Mouse (Mus musculus) stomach, embryonic 16.5 days (tissue): ENCODE measurements around the gene Fam216a. TPM values are rescaled to one million over a fixed set of nuclear protein-coding genes. Genes with fewer than 3 reads are reported as not detected.
"Not testable (repeated sequence)": the region's sequence is repeated elsewhere in the genome, so short reads cannot be mapped to it uniquely, and the experiment has no call there.

Experiments
- ATAC-seq: fragments of 200-750 bp; cut with Nextera tagmentation; 2 replicates; pipeline ENCODE4 v1.8.0; 2017; ENCODE audit warnings: moderate number of reproducible peaks, moderate TSS enrichment; ENCODE audit not compliant: insufficient read depth, low FRiP score
- H3K27ac ChIP-seq: fragments of 300-500 bp; sonication (generic); 2 replicates; pipeline ENCODE4 v1.5.1; 2014; ENCODE audit warnings: low read length
- H3K27me3 ChIP-seq: fragments of 300-500 bp; sonication (generic); 2 replicates; pipeline ENCODE4 v1.6.1; 2014; ENCODE audit warnings: low read length, control low read depth, mixed read lengths; ENCODE audit not compliant: control insufficient read depth, insufficient read depth
- H3K36me3 ChIP-seq: fragments of 300-500 bp; sonication (generic); 2 replicates; pipeline ENCODE4 v1.6.1; 2014; ENCODE audit warnings: low read length; ENCODE audit not compliant: control insufficient read depth, insufficient read depth
- H3K4me1 ChIP-seq: fragments of 300-500 bp; sonication (generic); 2 replicates; pipeline ENCODE4 v1.6.1; 2014; ENCODE audit warnings: low read length, control low read depth, mixed read lengths; ENCODE audit not compliant: control insufficient read depth, insufficient read depth
- H3K4me2 ChIP-seq: fragments of 300-500 bp; sonication (generic); 2 replicates; pipeline ENCODE4 v1.6.1; 2014; ENCODE audit warnings: low read depth, low read length, mixed read lengths
- H3K4me3 ChIP-seq: fragments of 300-500 bp; sonication (generic); replicated peaks from 2 replicates; pipeline ENCODE4 v1.5.1; 2014; ENCODE audit warnings: mild to moderate bottlenecking, low read length
- H3K9ac ChIP-seq: fragments of 300-500 bp; sonication (generic); 2 replicates; pipeline ENCODE4 v1.6.1; 2014; ENCODE audit warnings: low read length
- H3K9me3 ChIP-seq: fragments of 300-500 bp; sonication (generic); replicated peaks from 2 replicates; pipeline ENCODE4 v1.6.1; 2016; ENCODE audit warnings: low read length, control low read depth; ENCODE audit not compliant: control insufficient read depth
- WGBS: fragments of 180-500 bp; shearing (Covaris S2); extraction: QIAGEN DNeasy Blood & Tissue Kit; methylation state at CpG from one replicate; pipeline ENCODE4 v1.1.7; 2014; 5-methylcytosine and 5-hydroxymethylcytosine counted together
- polyA plus RNA-seq: library from polyadenylated mRNA; unstranded; fragments of >200 nt; fragmentation: Nextera tagmentation; extraction: Ambion mirVana; gene quantifications from 2 replicates; pipeline ENCODE4 v1.2.1, GENCODE M21; 2015

The Fam216a gene
- polyA plus RNA-seq: 35.4 and 35.8 TPM in 2 replicates

- under 1% methylated on average over 53 of the region's 53 CpGs for WGBS
- Histone ChIP-seq H3K36me3 (peaks cover 8% of the 10 kb centered on the region; the same call in 1 of the 2 replicates), H3K27ac (peak within 1 kb of the TSS; percentile 95), H3K4me3 (peak within 1 kb of the TSS; percentile 88), H3K4me2 (peak within 1 kb of the TSS; percentile 94), H3K4me1 (peaks cover 10% of the 10 kb centered on the region), H3K27me3 (no peaks in the 10 kb centered on the region), H3K9ac (peak within 1 kb of the TSS; percentile 91), H3K9me3 (no peaks in the 10 kb centered on the region)
- ATAC-seq: peak; percentile 95
These were observed at the start of gene Fam216a for GRCm38 (mm10) chr5:122372192-122372769. Fam216a (minus strand) TSS chr5:122372364.

GRCm38 (mm10) chr5:122421271-122422068 lies 49.3 kb upstream of the Fam216a start, which contains the start of gene Anapc7:
Anapc7 (plus strand) TSS chr5:122421693.
- Histone ChIP-seq H3K9me3 (no peaks in the 10 kb centered on the region), H3K4me1 (peaks cover 12% of the 10 kb centered on the region; the same call in 1 of the 2 replicates), H3K36me3 (no peaks in the 10 kb centered on the region), H3K9ac (peak within 1 kb of the TSS; percentile 96), H3K4me2 (peak within 1 kb of the TSS; percentile 90), H3K27ac (peak within 1 kb of the TSS; percentile 89), H3K27me3 (no peaks in the 10 kb centered on the region), H3K4me3 (peak within 1 kb of the TSS; percentile 97)
- 19% methylated on average over 17 of the region's 17 CpGs for WGBS
- peak; percentile 48; the same call in 1 of the 2 replicates for ATAC-seq

GRCm38 (mm10) chr5:122420676-122421075 lies 48.5 kb upstream of the Fam216a start:
- not testable (repeated sequence) for H3K4me2 ChIP-seq, H3K36me3 ChIP-seq, H3K4me3 ChIP-seq, H3K27ac ChIP-seq, ATAC-seq, H3K27me3 ChIP-seq, H3K9ac ChIP-seq, H3K9me3 ChIP-seq
- peaks cover 12% of the 10 kb centered on the region; the same call in 1 of the 2 replicates for H3K4me1 ChIP-seq
- WGBS: 61% methylated on average over 4 of the region's 4 CpGs

- ATAC-seq: no peak
- Histone ChIP-seq H3K27me3 (no peaks in the 10 kb centered on the region), H3K36me3 (no peaks in the 10 kb centered on the region), H3K4me2 (no peak overlapping the region), H3K27ac (no peak overlapping the region), H3K4me3 (no peak overlapping the region), H3K9me3 (no peaks in the 10 kb centered on the region), H3K4me1 (peaks cover 3% of the 10 kb centered on the region; the same call in 1 of the 2 replicates), H3K9ac (no peak overlapping the region)
- WGBS: 87% methylated on average over 12 of the region's 12 CpGs
These were observed 43.3 kb upstream of the Fam216a start for GRCm38 (mm10) chr5:122415465-122415864.

- H3K4me2 ChIP-seq: no peak overlapping the region
- H3K36me3 ChIP-seq: no peaks in the 10 kb centered on the region
- ATAC-seq: no peak
- no peak overlapping the region for H3K27ac ChIP-seq
- H3K4me1 ChIP-seq: peaks cover 3% of the 10 kb centered on the region; the same call in 1 of the 2 replicates
- H3K9me3 ChIP-seq: no peaks in the 10 kb centered on the region
- H3K9ac ChIP-seq: no peak overlapping the region
- 87% methylated on average over 5 of the region's 5 CpGs for WGBS
- H3K4me3 ChIP-seq: no peak overlapping the region
- no peaks in the 10 kb centered on the region for H3K27me3 ChIP-seq
These were observed 42.2 kb upstream of the Fam216a start for GRCm38 (mm10) chr5:122414351-122414750.

- H3K9ac ChIP-seq: no peak overlapping the region
- H3K27ac ChIP-seq: 0 out of 2 replicates have a peak overlapping the region, but pooled peaks have one; percentile 31
- H3K27me3 ChIP-seq: no peaks in the 10 kb centered on the region
- peak; percentile 34; the same call in 1 of the 2 replicates for ATAC-seq
- H3K9me3 ChIP-seq: no peaks in the 10 kb centered on the region
- WGBS: 33% methylated on average over 6 of the region's 6 CpGs
- H3K36me3 ChIP-seq: no peaks in the 10 kb centered on the region
- H3K4me2 ChIP-seq: no peak overlapping the region
- no peak overlapping the region for H3K4me3 ChIP-seq
- H3K4me1 ChIP-seq: peaks cover 3% of the 10 kb centered on the region; the same call in 1 of the 2 replicates
These were observed 40.7 kb upstream of the Fam216a start for GRCm38 (mm10) chr5:122412826-122413225.

GRCm38 (mm10) chr5:122411892-122412291 lies 39.7 kb upstream of the Fam216a start:
- H3K9me3 ChIP-seq: no peaks in the 10 kb centered on the region
- 56% methylated on average over 5 of the region's 5 CpGs for WGBS
- H3K36me3 ChIP-seq: peaks cover 4% of the 10 kb centered on the region
- H3K4me2 ChIP-seq: no peak overlapping the region
- no peak overlapping the region for H3K9ac ChIP-seq
- peaks cover 3% of the 10 kb centered on the region; the same call in 1 of the 2 replicates for H3K4me1 ChIP-seq
- H3K27me3 ChIP-seq: no peaks in the 10 kb centered on the region
- ATAC-seq: no peak
- H3K4me3 ChIP-seq: no peak overlapping the region
- H3K27ac ChIP-seq: no peak overlapping the region

GRCm38 (mm10) chr5:122409692-122410645 lies 37.8 kb upstream of the Fam216a start:
- Histone ChIP-seq H3K9me3 (0 out of 2 replicates have a peak, but pooled peaks cover 3% of the 10 kb centered on the region), H3K27ac (no peak overlapping the region), H3K4me2 (no peak overlapping the region), H3K4me1 (peaks cover 3% of the 10 kb centered on the region; the same call in 1 of the 2 replicates), H3K4me3 (no peak overlapping the region), H3K36me3 (peaks cover 17% of the 10 kb centered on the region), H3K27me3 (no peaks in the 10 kb centered on the region), H3K9ac (no peak overlapping the region)
- 87% methylated on average over 19 of the region's 19 CpGs for WGBS
- 0 out of 2 replicates have a peak, but pooled peaks have one; percentile 16 for ATAC-seq
